Mouse (Mus musculus) C2C12 (cell line): ENCODE results near the gene Fam189a2.

Experiments used
- CTCF ChIP-seq: IDR thresholded peaks from one replicate; pipeline ENCODE4 v1.5.1; 2011; ENCODE audit not compliant: control insufficient read depth, insufficient read depth, insufficient read length
- MAX ChIP-seq: IDR thresholded peaks from one replicate; pipeline ENCODE4 v1.6.1; 2011; ENCODE audit warnings: mild to moderate bottlenecking, control low read depth
- MYOG ChIP-seq: IDR thresholded peaks from one replicate; pipeline ENCODE4 v1.6.1; 2011; ENCODE audit not compliant: control insufficient read depth, insufficient read length; ENCODE audit errors: extremely low read depth

DNA sequence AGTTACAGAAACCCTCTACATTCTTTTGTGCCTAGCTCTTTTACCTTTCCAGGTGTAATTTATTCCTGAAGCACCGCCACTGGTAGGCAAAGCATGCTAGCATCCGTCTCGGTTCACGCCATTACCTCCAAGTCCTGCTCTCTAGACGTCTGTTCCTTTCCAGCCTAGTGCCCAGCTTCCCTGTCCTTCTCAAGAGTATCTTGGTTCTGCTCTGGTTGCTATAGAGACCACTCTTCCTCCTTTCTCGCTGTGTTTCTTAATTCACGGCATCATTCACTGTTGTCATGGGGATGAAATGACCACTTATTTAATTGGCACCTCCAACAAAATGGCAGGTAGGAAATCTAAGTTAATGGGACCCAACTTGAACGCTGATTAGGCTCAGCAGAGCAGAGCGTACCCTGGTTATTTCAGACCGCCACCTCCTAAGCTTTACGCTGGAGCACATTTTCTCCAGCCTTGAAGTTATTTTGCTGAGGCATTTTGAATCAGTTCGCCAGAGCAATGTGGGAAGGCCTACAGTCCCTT lies 89.3 kb downstream of the Fam189a2 start:
- TF ChIP-seq CTCF (no peak), MAX (no peak), MYOG (no peak)
